Mouse (Mus musculus): ENCODE measurements around the gene Nr3c2.

DNA sequence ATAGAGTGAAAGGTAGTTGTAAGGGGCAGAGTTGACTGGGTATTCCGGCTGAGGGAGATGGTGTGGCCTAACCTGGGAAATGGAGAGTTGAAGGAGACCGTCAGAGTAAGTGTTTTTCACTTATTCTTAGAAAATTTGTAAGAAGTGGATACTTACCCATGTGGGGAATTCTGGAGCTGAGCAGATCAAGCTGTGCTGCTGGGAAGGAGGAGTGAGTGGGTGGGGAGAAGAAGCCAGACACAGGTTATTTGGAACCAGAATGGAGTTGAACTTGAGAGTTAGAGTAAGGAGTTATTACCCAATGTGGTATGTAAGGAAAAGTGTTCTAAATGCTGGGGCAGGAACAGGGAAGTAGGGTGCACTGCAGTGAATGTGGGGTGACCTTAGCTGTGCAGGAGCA lies 16.0 kb downstream of the Nr3c2 start:
- TF ChIP-seq CTCF (IDR thresholded peaks at IDR 0.05; ENCODE audit: extremely low read depth, insufficient read depth, low read length) (no peak), POLR2A (IDR thresholded peaks at IDR 0.05; ENCODE audit: extremely low read depth, insufficient read depth, low read length) (no peak)
